Mouse (Mus musculus) erythroblast, embryonic 14.5 days (primary cell): ENCODE measurements around the gene Pgm5.

Experiments used
- GATA1 ChIP-seq: IDR thresholded peaks from 2 replicates; pipeline ENCODE4 v1.6.1; 2012; ENCODE audit warnings: low read length, inconsistent platforms, mixed read lengths
- TAL1 ChIP-seq: IDR thresholded peaks from 3 replicates; pipeline ENCODE4 v1.6.1; 2012; ENCODE audit warnings: low read length, inconsistent platforms, mixed read lengths

- TF ChIP-seq GATA1 (no peak), TAL1 (no peak)
These were observed 94.3 kb downstream of the Pgm5 start for GRCm38 (mm10) chr19:24767401-24767800.
